Mouse (Mus musculus) MEL (cell line): ENCODE results near the gene Zdhhc8. TPM values are rescaled to one million over a fixed set of nuclear protein-coding genes. Genes with fewer than 3 reads are reported as not detected.

Experiments used
- DNase-seq: peaks from one replicate; pipeline ENCODE4 v3.0.0; 2011; ENCODE audit warnings: low read depth, low spot score
- H3K27ac ChIP-seq: 2 replicates; pipeline ENCODE4 v1.5.1; 2012; ENCODE audit warnings: low read depth, mild to moderate bottlenecking, control low read depth, low read length, moderate library complexity; ENCODE audit not compliant: control insufficient read depth
- H3K27me3 ChIP-seq, 2 experiments: fragments of 150-350 bp in 1 of 2; sonication (generic) in 1 of 2; 2 replicates each; pipeline ENCODE4 v1.6.1; 2012; ENCODE audit warnings: low read length in 2 of 2, mild to moderate bottlenecking in 2 of 2, improper control_type of control experiment in 1 of 2, moderate library complexity in 1 of 2; ENCODE audit not compliant: insufficient read depth in 2 of 2, control insufficient read depth in 1 of 2
- H3K36me3 ChIP-seq, 2 experiments: 2 replicates each; pipeline ENCODE4 v1.6.1; 2012 to 2014; ENCODE audit warnings: low read length in 2 of 2, improper control_type of control experiment in 1 of 2, inconsistent platforms in 1 of 2, mild to moderate bottlenecking in 1 of 2; ENCODE audit not compliant: insufficient read depth in 2 of 2, control insufficient read depth in 1 of 2
- H3K4me1 ChIP-seq, 2 experiments: fragments of 150-350 bp in 1 of 2; sonication (generic) in 1 of 2; 2 replicates each; pipeline ENCODE4 v1.6.1; 2012; ENCODE audit warnings: low read length in 2 of 2, improper control_type of control experiment in 1 of 2, mild to moderate bottlenecking in 1 of 2; ENCODE audit not compliant: insufficient read depth in 2 of 2, control insufficient read depth in 1 of 2
- H3K4me3 ChIP-seq, 2 experiments: fragments of 150-350 bp in 1 of 2; sonication (generic) in 1 of 2; 2 replicates each; pipeline ENCODE4 v1.5.1; 2012; ENCODE audit warnings: low read depth in 2 of 2, low read length in 2 of 2, mild to moderate bottlenecking in 2 of 2, moderate library complexity in 2 of 2, control low read depth in 1 of 2, improper control_type of control experiment in 1 of 2; ENCODE audit not compliant: control insufficient read depth in 1 of 2, insufficient read depth in 1 of 2
- H3K79me2 ChIP-seq: 2 replicates; pipeline ENCODE4 v1.6.1; 2012; ENCODE audit warnings: mild to moderate bottlenecking, low read length, moderate library complexity; ENCODE audit not compliant: control insufficient read depth, poor library complexity, insufficient read depth
- H3K9ac ChIP-seq: 2 replicates; pipeline ENCODE4 v1.6.1; 2012; ENCODE audit warnings: low read depth, mild to moderate bottlenecking, control low read depth, low read length, moderate library complexity; ENCODE audit not compliant: control insufficient read depth, poor library complexity, severe bottlenecking
- H3K9me3 ChIP-seq: fragments of 150-350 bp; sonication (generic); replicated peaks from 2 replicates; pipeline ENCODE4 v1.6.1; 2012; ENCODE audit warnings: mild to moderate bottlenecking, low read length, improper control_type of control experiment, moderate library complexity; ENCODE audit not compliant: insufficient read depth
- CHD2 ChIP-seq: IDR thresholded peaks from 2 replicates; pipeline ENCODE4 v1.6.1; 2011; ENCODE audit warnings: low read length, improper control_type of control experiment
- CTCF ChIP-seq, 3 experiments: IDR thresholded peaks in 2 of 3; conservative IDR thresholded peaks in 1 of 3; 2 replicates each; pipeline ENCODE4 v1.5.1; 2011 to 2012; ENCODE audit warnings: low read length in 3 of 3, low read depth in 2 of 3, mild to moderate bottlenecking in 2 of 3, improper control_type of control experiment in 1 of 3, inconsistent platforms in 1 of 3, mixed read lengths in 1 of 3, moderate library complexity in 1 of 3; ENCODE audit not compliant: control insufficient read depth in 1 of 3, insufficient read depth in 1 of 3, poor library complexity in 1 of 3, severe bottlenecking in 1 of 3
- EP300 ChIP-seq, 2 experiments: IDR thresholded peaks; 2 replicates each; pipeline ENCODE4 v1.6.1; 2011; ENCODE audit warnings: improper control_type of control experiment in 2 of 2, low read length in 2 of 2, low read depth in 1 of 2, mild to moderate bottlenecking in 1 of 2
- GABPA ChIP-seq: IDR thresholded peaks from 2 replicates; pipeline ENCODE4 v1.6.1; 2012; ENCODE audit warnings: low read depth, mild to moderate bottlenecking, inconsistent platforms, low read length, improper control_type of control experiment, moderate library complexity
- GATA1 ChIP-seq: IDR thresholded peaks from 2 replicates; pipeline ENCODE4 v1.6.1; 2011; ENCODE audit warnings: low read depth, low read length, improper control_type of control experiment
- JUND ChIP-seq: IDR thresholded peaks from 2 replicates; pipeline ENCODE4 v1.6.1; 2011; ENCODE audit warnings: low read depth, mild to moderate bottlenecking, improper control_type of control experiment, low read length
- KAT2A ChIP-seq: conservative IDR thresholded peaks from 2 replicates; pipeline ENCODE4 v1.6.1; 2012; ENCODE audit warnings: low read depth, low read length, improper control_type of control experiment, inconsistent platforms
- MAFK ChIP-seq: IDR thresholded peaks from 2 replicates; pipeline ENCODE4 v1.6.1; 2011; ENCODE audit warnings: low read depth, mild to moderate bottlenecking, low read length, improper control_type of control experiment, borderline replicate concordance
- MAX ChIP-seq: IDR thresholded peaks from 2 replicates; pipeline ENCODE4 v1.6.1; 2011; ENCODE audit warnings: low read length, improper control_type of control experiment
- MEF2A ChIP-seq: IDR thresholded peaks from 2 replicates; pipeline ENCODE4 v1.6.1; 2014; ENCODE audit warnings: low read depth, mild to moderate bottlenecking, inconsistent platforms, low read length, improper control_type of control experiment; ENCODE audit not compliant: poor library complexity, insufficient replicate concordance, severe bottlenecking; ENCODE audit errors: extremely low read depth
- MXI1 ChIP-seq: IDR thresholded peaks from 2 replicates; pipeline ENCODE4 v1.6.1; 2011; ENCODE audit warnings: mild to moderate bottlenecking, low read depth, low read length, improper control_type of control experiment
- MYB ChIP-seq: IDR thresholded peaks from 2 replicates; pipeline ENCODE4 v1.6.1; 2011; ENCODE audit warnings: mild to moderate bottlenecking, low read depth, low read length, improper control_type of control experiment
- MYC ChIP-seq: IDR thresholded peaks from 2 replicates; pipeline ENCODE4 v1.6.1; 2011; ENCODE audit warnings: low read depth, mild to moderate bottlenecking, low read length, improper control_type of control experiment, moderate library complexity
- NELFE ChIP-seq: IDR thresholded peaks from 2 replicates; pipeline ENCODE4 v1.6.1; 2011; ENCODE audit warnings: low read depth, low read length, improper control_type of control experiment
- NRF1 ChIP-seq: IDR thresholded peaks from 2 replicates; pipeline ENCODE4 v1.6.1; 2014; ENCODE audit warnings: low read depth, mild to moderate bottlenecking, inconsistent platforms, low read length, improper control_type of control experiment, moderate library complexity; ENCODE audit not compliant: poor library complexity, insufficient read depth, severe bottlenecking
- POLR2A ChIP-seq, 2 experiments: IDR thresholded peaks; 2 replicates each; pipeline ENCODE4 v1.6.1; 2011 to 2012; ENCODE audit warnings: low read length in 2 of 2, mild to moderate bottlenecking in 2 of 2, control low read depth in 1 of 2, improper control_type of control experiment in 1 of 2, low read depth in 1 of 2, moderate library complexity in 1 of 2; ENCODE audit not compliant: control insufficient read depth in 1 of 2, insufficient read depth in 1 of 2, poor library complexity in 1 of 2
- POLR2AphosphoS2 ChIP-seq: IDR thresholded peaks from 2 replicates; pipeline ENCODE4 v1.6.1; 2011; ENCODE audit warnings: low read length, improper control_type of control experiment
- POLR2AphosphoS5 ChIP-seq: IDR thresholded peaks from 2 replicates; pipeline ENCODE4 v1.6.1; 2012; ENCODE audit warnings: low read depth, borderline replicate concordance, mild to moderate bottlenecking, inconsistent platforms, low read length, moderate library complexity, mixed read lengths
- RCOR1 ChIP-seq: IDR thresholded peaks from 2 replicates; pipeline ENCODE4 v1.6.1; 2012; ENCODE audit warnings: low read depth, mild to moderate bottlenecking, inconsistent platforms, low read length, improper control_type of control experiment
- SIN3A ChIP-seq: IDR thresholded peaks from 2 replicates; pipeline ENCODE4 v1.6.1; 2012; ENCODE audit warnings: low read length, improper control_type of control experiment, inconsistent platforms
- SMC3 ChIP-seq: IDR thresholded peaks from 2 replicates; pipeline ENCODE4 v1.6.1; 2011; ENCODE audit warnings: low read depth, low read length, improper control_type of control experiment
- TBP ChIP-seq: IDR thresholded peaks from 2 replicates; pipeline ENCODE4 v1.8.0; 2011; ENCODE audit warnings: low read depth, low read length, improper control_type of control experiment
- TCF12 ChIP-seq: IDR thresholded peaks from 2 replicates; pipeline ENCODE4 v1.6.1; 2014; ENCODE audit warnings: low read depth, mild to moderate bottlenecking, inconsistent platforms, low read length, improper control_type of control experiment, moderate library complexity
- UBTF ChIP-seq: IDR thresholded peaks from 2 replicates; pipeline ENCODE4 v1.6.1; 2012; ENCODE audit warnings: low read depth, mild to moderate bottlenecking, inconsistent platforms, low read length, improper control_type of control experiment, moderate library complexity, borderline replicate concordance; ENCODE audit not compliant: insufficient read depth
- USF1 ChIP-seq: IDR thresholded peaks from 2 replicates; pipeline ENCODE4 v1.6.1; 2014; ENCODE audit warnings: low read depth, mild to moderate bottlenecking, inconsistent platforms, low read length, improper control_type of control experiment, moderate library complexity
- USF2 ChIP-seq, 2 experiments: IDR thresholded peaks; 2 replicates each; pipeline ENCODE4 v1.6.1; 2011 to 2012; ENCODE audit warnings: improper control_type of control experiment in 2 of 2, low read length in 2 of 2, borderline replicate concordance in 1 of 2, inconsistent platforms in 1 of 2, low read depth in 1 of 2, mild to moderate bottlenecking in 1 of 2; ENCODE audit not compliant: insufficient read depth in 1 of 2
- ZC3H11A ChIP-seq: IDR thresholded peaks from 2 replicates; pipeline ENCODE4 v1.6.1; 2012; ENCODE audit warnings: low read depth, mild to moderate bottlenecking, inconsistent platforms, low read length, improper control_type of control experiment
- ZKSCAN1 ChIP-seq: IDR thresholded peaks from 2 replicates; pipeline ENCODE4 v1.6.1; 2012; ENCODE audit warnings: low read depth, mild to moderate bottlenecking, inconsistent platforms, low read length, improper control_type of control experiment, moderate library complexity
- ZNF384 ChIP-seq: IDR thresholded peaks from 2 replicates; pipeline ENCODE4 v1.6.1; 2012; ENCODE audit warnings: low read depth, mild to moderate bottlenecking, inconsistent platforms, low read length, improper control_type of control experiment
- polyA plus RNA-seq, 2 experiments: library from polyadenylated mRNA; stranded (reverse) in 1 of 2; unstranded in 1 of 2; fragments of >175 nt in 1 of 2; fragments of >200 nt in 1 of 2; gene quantifications; 2 replicates each; pipeline versions ENCODE4 v1.2.1 to v1.2.4; 2012; ENCODE audit warnings: low replicate concordance in 2 of 2, low read depth in 1 of 2; ENCODE audit not compliant: insufficient read length in 2 of 2, insufficient read depth in 1 of 2, missing spikeins in 1 of 2
- total RNA-seq: library from RNA; depleted of rRNA; stranded (reverse); fragments of 300-350 nt; gene quantifications from 2 replicates; pipeline ENCODE4 v1.2.3, GENCODE M21; 2012

The Zdhhc8 gene
- total and polyA plus RNA-seq, 3 experiments, result 9.6 to 33.2 TPM; not detected in 1

DNA sequence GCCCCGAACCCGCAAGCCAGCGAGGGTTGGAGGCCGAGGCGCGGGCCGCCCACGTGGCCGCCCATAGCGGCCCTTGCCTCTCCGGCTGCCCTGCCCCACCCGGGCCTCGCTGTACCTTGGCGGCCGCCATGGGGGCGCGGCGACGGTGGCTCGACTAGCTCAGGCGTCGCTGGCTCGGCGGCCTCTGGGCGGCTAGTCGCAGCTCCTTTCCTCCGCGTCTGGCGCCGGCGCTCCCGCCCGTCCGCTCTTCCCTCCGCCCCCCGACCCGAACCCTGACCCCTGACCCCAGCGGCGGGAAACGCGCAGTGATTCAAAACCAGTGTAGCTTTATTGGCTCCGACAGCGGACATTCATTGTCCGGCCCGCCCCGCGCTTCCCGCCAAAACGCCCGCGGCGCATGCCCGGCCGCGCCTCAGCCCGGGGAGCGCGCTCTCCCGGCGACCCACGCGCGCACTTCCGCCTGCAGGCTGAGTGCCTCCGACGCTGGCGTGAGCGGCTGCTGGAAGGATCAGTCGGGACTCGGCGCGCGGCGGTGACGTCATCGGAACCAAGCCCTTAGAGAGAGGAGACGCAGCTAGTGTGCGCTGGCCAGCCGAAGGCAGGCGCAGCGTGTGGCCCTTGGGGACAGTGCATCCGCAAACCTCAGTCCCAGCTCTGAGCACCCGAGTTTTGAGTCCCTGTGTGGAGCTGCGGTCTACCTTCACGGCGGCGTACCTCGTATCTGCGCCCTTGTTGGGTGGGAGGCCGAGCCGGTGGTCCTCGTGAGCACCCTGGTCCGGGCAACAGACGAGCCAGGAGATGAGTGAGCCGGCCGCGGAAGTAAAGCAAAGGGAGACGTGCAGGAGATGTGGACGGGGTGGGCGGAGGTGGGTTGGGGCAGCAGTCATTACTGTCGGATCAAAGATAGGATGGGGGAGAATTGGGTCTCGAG, 13.8 kb upstream of the Zdhhc8 start, which contains the start of the genes Trmt2a and Ranbp1 (continued):
- TF ChIP-seq MEF2A (no peak), KAT2A (peak; percentile 88), ZKSCAN1 (no peak), GATA1 (no peak), MYB (no peak), MYC (peak; percentile 59), MXI1 (peak; percentile 79), TCF12 (peak; percentile 62; the same call in 1 of the 2 replicates), POLR2AphosphoS2 (peak; percentile 98), ZNF384 (no peak), POLR2AphosphoS5 (no peak; the same call in 1 of the 2 replicates), NELFE (peak; percentile 92)

DNA sequence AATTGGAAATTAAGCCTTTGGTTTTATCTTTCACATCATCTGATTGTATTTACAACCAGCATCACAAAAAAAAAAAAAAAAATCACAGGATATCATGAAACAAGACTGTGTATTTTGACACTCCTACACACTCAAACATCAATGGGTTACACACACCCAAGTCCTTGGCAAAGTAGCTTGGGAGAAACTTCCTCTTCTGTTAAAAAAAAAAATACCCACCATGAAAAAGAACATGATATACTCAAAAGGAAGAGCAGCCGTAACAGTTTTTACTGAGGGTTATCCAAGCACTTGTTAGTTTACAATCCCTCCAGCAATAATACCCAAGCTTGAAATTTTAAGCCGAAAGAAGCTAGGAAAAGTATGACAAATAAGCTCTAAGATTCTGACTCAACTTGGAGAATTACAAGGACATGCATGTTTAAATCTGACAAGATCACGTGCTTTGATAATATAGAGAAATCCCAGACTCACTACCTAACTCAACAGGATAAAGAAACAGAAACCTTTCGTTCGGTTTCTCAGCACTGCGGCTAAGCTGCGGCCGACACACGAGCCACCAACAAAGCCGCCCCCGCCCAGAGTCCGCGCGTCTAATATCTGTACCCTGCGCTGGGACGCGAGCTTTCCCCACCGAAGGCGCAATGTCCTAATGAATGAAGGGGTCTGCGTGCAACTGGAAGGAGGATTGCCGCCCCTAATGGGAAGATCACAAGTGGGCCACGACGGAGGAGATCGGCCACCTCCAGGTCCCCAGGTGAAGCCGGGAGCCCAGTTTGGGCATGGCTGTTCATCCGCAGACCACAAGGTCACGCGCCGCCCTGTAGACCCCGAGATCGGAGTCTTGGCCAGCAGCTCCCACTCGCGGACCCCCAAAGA, 12.8 kb upstream of the Zdhhc8 start:
- Histone ChIP-seq H3K4me3 (peak overlapping the region; percentile 69 to 90), H3K4me1 (peaks cover 4 to 18% of the 10 kb centered on the region in 2 experiments; a peak in 3 of 4 replicates), H3K9me3 (no peaks in the 10 kb centered on the region), H3K27ac (peak overlapping the region; percentile 84), H3K79me2 (peaks cover 67% of the 10 kb centered on the region), H3K27me3 (no peaks in the 10 kb centered on the region), H3K36me3 (peaks cover 43% of the 10 kb centered on the region in 2 experiments), H3K9ac (peak overlapping the region; percentile 99)
- DNase-seq, result peak; percentile 70
- TF ChIP-seq UBTF (0 out of 2 replicates have a peak, but pooled peaks have one; percentile 64), MXI1 (peak; percentile 81; the same call in 1 of the 2 replicates), JUND (no peak), TCF12 (no peak), SIN3A (peak; percentile 74), CHD2 (no peak), SMC3 (no peak), TBP (no peak), CTCF (IDR thresholded peaks at IDR 0.05 in 2 of 3, conservative IDR thresholded peaks at IDR 0.05 in 1 of 3; ENCODE audit: control insufficient read depth in 1 of 3, insufficient read depth in 1 of 3, low read depth in 2 of 3, low read length in 3 of 3, poor library complexity in 1 of 3, severe bottlenecking in 1 of 3) (no peak), POLR2AphosphoS2 (no peak), GABPA (no peak), NELFE (no peak), MAX (peak; percentile 69), ZNF384 (peak; percentile 95), NRF1 (no peak), GATA1 (peak; percentile 18; the same call in 1 of the 2 replicates), POLR2A (IDR thresholded peaks at IDR 0.05; ENCODE audit: control insufficient read depth in 1 of 2, insufficient read depth in 1 of 2, low read depth in 1 of 2, low read length in 2 of 2, poor library complexity in 1 of 2) (no peak), USF2 (IDR thresholded peaks at IDR 0.05; ENCODE audit: borderline replicate concordance in 1 of 2, insufficient read depth in 1 of 2, low read depth in 1 of 2, low read length in 2 of 2) (no peak), MAFK (no peak), EP300 (IDR thresholded peaks at IDR 0.05; ENCODE audit: low read depth in 1 of 2, low read length in 2 of 2) (no peak; a peak in 1 of 4 replicates), USF1 (peak; percentile 69; the same call in 1 of the 2 replicates), RCOR1 (no peak), ZC3H11A (no peak)
